Mouse (Mus musculus) Patski (cell line): ENCODE results near the gene Klf13. TPM values are rescaled to one million over a fixed set of nuclear protein-coding genes. Genes with fewer than 3 reads are reported as not detected.

Source experiments
- ATAC-seq: fragments of 100-300 bp; one replicate; pipeline ENCODE4 v1.8.0; 2021
- CTCF ChIA-PET: fragments of 350-600 bp; sonication (Branson Sonifier 250); formaldehyde crosslinking; loops from one replicate; lab custom pipeline; 2022; ENCODE audit warnings: inconsistent platforms; lab: Charles Lee
- POLR2A ChIA-PET: fragments of 350-600 bp; sonication (Branson Sonifier 250); formaldehyde crosslinking; loops from one replicate; lab custom pipeline; 2022; ENCODE audit warnings: antibody characterized with exemption, inconsistent platforms; lab: Charles Lee
- DNase-seq: peaks from one replicate; pipeline ENCODE4 v3.0.0-alpha.2; 2011; ENCODE audit warnings: low read depth, low spot score
- H3K27me3 ChIP-seq: fragments of 371-371 bp; one replicate; pipeline ENCODE4 v1.5.1; 2021
- CTCF ChIP-seq: fragments of 100-300 bp; IDR thresholded peaks from one replicate; pipeline ENCODE4 v1.5.1; 2021
- in situ Hi-C: fragments of 300-500 bp; cut with MboI; formaldehyde crosslinking; loops from 3 replicates; pipeline ENCODE4 v1.11.1; 2018; ENCODE audit warnings: low pct_unique_long_range_greater_than_20kb, mixed read lengths
- polyA plus RNA-seq: library from polyadenylated mRNA; unstranded; gene quantifications from one replicate; pipeline ENCODE4 v1.2.3, GENCODE M21; 2021

Klf13 gene
- polyA plus RNA-seq, 1 experiment from 2014 or later: 20.0 TPM

DNA sequence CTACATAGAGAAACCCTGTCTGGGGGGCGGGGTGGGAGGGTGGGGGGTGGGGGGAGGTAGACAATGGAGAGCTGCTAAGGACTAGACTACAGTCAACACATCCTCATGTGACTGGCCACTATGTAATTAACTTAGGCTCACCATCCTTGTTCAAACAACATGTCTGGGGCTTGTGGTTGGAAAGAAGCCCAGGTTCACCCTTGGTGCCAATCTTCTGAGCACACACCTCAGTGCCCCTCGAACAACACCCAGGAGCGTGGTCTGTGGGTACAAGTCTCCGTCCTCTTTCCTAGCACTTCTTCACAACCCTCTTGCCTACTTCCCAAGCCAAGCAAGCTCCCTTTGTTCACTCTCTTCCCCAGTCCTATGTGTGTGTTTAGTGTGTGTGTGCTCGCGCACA is 11.6 kb downstream of the Klf13 start:
- ATAC-seq: no peak
- ChIA-PET CTCF (interaction anchor here (0.8 kb wide), 1 partner anchor 11 kb away, joined by 3 read pairs; the partner anchor contains the start of gene E030018B13Rik), POLR2A (no interaction called here)
- no peaks in the 10 kb centered on the region for H3K27me3 ChIP-seq
- no peak for DNase-seq
- in situ Hi-C loops: loop anchor here (5.0 kb wide), 1 partner anchor 70 kb away; no protein-coding TSS in a partner anchor
- TF ChIP-seq CTCF: no peak

DNA sequence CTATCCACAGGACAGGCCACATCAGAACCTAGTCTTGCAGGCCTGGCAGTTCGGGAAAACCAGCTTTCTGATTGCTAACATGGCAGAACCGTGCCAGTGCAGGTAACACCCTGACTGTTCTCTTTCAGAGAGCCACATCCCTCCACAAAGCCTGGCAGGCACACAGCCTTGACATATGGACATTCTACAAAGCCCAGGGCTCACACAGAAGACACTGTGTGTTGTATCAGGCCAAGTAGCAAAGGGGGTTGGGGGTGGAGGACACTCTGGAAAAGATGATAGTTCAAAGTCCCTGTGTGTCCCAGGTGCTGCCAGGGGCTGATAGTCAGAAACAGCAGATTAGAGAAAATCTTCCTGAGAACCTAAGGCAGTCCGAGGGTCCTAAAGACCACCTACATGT is 12.2 kb downstream of the Klf13 start:
- DNase-seq (no peak), ATAC-seq (no peak)
- no peaks in the 10 kb centered on the region for H3K27me3 ChIP-seq
- POLR2A ChIA-PET: interaction anchor here (3.0 kb wide), 1 partner anchor 13 kb away, joined by 14 read pairs; no protein-coding TSS in a partner anchor
- TF ChIP-seq CTCF: no peak
- CTCF ChIA-PET: interaction anchor here (0.9 to 3.3 kb wide), 4 partner anchors 11 to 174 kb away, joined by 3 to 18 read pairs (median 8); partner anchors contain the start of gene E030018B13Rik
- in situ Hi-C loops: loop anchor here (5.0 kb wide), 1 partner anchor 69 kb away; no protein-coding TSS in a partner anchor

DNA sequence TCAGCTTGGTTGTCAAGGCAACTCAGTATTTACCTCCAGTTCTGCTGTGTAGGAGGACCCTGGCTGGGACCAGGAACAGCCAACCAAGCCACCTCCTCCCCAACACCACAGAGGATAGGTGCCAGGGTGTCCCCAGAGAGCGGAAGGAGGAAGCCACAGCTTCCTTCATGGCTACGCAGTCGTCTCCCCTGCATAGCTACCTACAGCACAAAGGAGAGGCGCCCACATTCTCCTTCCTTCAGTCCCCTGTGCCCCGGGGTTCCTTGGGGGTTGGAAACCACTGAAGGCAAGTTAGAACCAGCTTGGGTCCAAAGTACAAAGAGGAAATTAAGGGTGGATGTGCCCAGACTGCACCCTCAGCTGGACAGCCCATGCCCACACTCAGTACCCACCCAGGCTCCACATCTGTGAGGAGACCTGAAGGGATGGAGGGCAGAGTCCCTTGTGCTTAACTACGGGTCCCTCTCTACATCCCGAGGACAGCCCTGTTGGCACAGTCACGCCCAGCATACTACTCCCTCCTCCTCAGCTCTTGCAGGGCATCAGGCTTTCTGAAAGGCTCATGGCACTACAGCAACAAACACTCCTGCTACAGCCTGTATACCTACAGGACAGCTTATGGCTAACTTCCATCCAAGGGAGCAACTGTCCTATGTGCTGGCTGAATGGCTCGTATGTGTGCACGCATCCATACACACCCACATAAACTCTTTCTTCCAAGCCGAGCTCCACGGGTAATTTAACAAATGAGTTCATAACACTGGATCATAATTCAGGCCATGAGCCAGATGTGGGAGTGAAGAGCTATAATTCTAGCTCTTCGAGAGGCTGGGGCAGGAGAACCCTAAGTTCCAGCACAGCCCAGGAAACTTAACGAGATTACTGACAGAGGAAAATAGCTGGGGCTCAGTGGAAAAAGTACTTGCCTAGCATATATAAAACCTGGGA is 13.0 kb downstream of the Klf13 start:
- ATAC-seq (peak; percentile 85), DNase-seq (no peak)
- CTCF ChIA-PET: interaction anchor here (0.9 to 3.3 kb wide), 7 partner anchors 10 to 173 kb away, joined by 3 to 18 read pairs (median 4); partner anchors contain the start of gene E030018B13Rik
- POLR2A ChIA-PET: interaction anchor here (3.0 kb wide), 1 partner anchor 12 kb away, joined by 14 read pairs; no protein-coding TSS in a partner anchor
- in situ Hi-C loops: loop anchor here (5.0 kb wide), 1 partner anchor 68 kb away; no protein-coding TSS in a partner anchor
- TF ChIP-seq CTCF: no peak
- no peaks in the 10 kb centered on the region for H3K27me3 ChIP-seq

DNA sequence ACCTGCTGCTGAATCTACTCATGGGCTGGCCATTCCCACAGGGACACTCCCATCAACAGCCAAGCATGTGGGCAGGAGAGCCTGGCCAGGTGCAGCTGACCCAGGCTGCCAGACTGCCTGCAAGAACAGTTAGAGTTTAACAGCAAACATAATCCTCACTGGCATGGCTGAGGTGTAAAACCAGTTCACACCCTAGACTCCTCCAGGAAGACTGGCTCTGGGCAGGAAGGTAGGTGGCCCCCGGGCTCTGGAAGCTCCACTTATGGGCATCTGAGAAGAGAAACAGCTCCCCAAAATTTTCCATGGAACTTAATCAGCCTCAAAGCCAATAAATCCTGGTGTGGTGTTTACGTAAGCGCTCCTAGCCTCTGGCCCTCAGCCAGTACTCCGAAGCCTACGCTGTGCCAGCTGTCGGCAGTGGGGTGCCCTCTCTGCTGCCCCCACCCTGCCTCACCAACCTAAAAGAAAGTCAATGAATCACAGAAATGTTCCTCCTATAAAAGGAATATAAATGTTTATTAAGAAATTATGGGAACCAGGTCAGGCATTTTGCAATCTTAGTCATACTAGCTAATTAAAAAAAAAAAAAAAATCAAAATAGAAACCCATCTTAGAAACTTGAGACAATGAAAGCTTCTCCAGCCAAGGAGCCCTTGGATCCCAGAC is 13.8 kb downstream of the Klf13 start:
- in situ Hi-C loops: loop anchor here (5.0 kb wide), 1 partner anchor 68 kb away; no protein-coding TSS in a partner anchor
- H3K27me3 ChIP-seq: no peaks in the 10 kb centered on the region
- TF ChIP-seq CTCF: no peak
- ChIA-PET CTCF (interaction anchor here (0.9 to 3.3 kb wide), 6 partner anchors 9 to 173 kb away, joined by 3 to 18 read pairs (median 5); partner anchors contain the start of gene E030018B13Rik), POLR2A (interaction anchor here (1.4 to 3.0 kb wide), 3 partner anchors 11 to 12 kb away, joined by 4 to 14 read pairs (median 4); no protein-coding TSS in a partner anchor)
- ATAC-seq (peak; percentile 80), DNase-seq (peak; percentile 96)

DNA sequence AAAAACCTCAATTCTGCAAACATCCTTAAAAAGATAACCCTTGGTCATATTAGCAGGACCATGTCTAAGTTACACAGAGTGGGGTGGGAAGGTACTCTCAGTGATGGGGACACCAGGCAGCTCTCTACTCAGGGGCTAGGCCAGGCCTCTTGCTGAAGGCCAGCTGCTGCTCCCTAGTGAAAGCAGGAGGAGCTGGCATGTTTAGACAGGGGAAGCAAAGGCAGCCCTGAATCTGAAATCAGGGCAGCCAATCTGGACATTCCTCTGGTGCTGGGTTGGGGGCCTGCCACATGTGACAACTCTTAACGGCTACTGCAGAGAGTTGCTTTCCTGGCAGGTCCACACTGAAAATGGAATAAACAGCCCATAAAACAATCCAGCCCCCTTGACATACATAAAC is 14.6 kb downstream of the Klf13 start:
- no peak for TF ChIP-seq CTCF
- ChIA-PET POLR2A (interaction anchor here (1.4 to 3.0 kb wide), 3 partner anchors 11 to 13 kb away, joined by 4 to 14 read pairs (median 4); no protein-coding TSS in a partner anchor), CTCF (interaction anchor here (1.0 to 3.3 kb wide), 5 partner anchors 9 to 172 kb away, joined by 3 to 18 read pairs (median 3); partner anchors contain the start of gene E030018B13Rik)
- no peaks in the 10 kb centered on the region for H3K27me3 ChIP-seq
- DNase-seq: no peak
- in situ Hi-C loops: no loop called here
- no peak for ATAC-seq

DNA sequence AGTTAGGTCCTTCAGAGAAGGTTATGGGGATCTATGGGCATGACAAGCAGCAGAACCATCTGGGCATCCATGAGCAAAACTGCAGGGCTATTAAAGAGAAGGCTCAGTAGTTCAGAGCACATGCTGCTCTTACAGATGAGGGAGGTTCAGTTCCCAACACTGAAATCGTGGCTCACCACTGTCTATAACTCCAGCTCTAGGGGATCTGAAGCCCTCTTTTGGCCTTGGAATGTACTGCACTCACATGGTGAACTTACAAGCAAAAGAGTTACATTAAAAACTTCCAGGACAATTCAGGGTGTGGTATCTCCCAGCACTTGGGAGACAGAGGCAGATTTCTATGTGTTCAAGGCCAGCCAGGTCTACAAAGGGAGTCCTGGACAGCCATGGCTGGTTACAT is 15.7 kb downstream of the Klf13 start:
- ATAC-seq: no peak
- in situ Hi-C loops: no loop called here
- TF ChIP-seq CTCF: no peak
- no peak for DNase-seq
- CTCF ChIA-PET: interaction anchor here (1.5 kb wide), 1 partner anchor 11 kb away, joined by 3 read pairs; no protein-coding TSS in a partner anchor
- POLR2A ChIA-PET: interaction anchor here (1.6 kb wide), 1 partner anchor 14 kb away, joined by 4 read pairs; no protein-coding TSS in a partner anchor
- no peaks in the 10 kb centered on the region for H3K27me3 ChIP-seq

DNA sequence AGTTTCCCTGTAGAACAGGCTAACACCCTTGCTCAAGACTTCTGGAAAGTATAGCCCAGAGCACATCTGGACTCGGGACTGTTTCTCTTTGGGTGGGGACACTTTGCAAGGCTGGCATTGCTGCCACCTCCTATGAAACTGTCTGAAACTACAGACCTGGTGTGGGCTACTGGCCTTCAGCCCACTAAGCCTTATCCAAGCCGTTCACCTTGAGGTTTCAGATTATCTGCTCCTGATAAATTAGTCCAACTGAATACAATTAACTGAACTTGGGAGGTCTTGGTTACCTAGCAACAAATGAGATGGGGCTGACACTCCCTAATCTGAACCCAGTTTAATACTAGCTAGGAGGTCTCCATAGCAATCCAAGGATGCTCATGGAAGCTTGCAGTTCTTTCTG is 16.1 kb downstream of the Klf13 start:
- ChIA-PET POLR2A (no interaction called here), CTCF (interaction anchor here (1.5 kb wide), 1 partner anchor 10 kb away, joined by 3 read pairs; no protein-coding TSS in a partner anchor)
- TF ChIP-seq CTCF: no peak
- ATAC-seq (no peak), DNase-seq (no peak)
- in situ Hi-C loops: no loop called here
- H3K27me3 ChIP-seq: no peaks in the 10 kb centered on the region

DNA sequence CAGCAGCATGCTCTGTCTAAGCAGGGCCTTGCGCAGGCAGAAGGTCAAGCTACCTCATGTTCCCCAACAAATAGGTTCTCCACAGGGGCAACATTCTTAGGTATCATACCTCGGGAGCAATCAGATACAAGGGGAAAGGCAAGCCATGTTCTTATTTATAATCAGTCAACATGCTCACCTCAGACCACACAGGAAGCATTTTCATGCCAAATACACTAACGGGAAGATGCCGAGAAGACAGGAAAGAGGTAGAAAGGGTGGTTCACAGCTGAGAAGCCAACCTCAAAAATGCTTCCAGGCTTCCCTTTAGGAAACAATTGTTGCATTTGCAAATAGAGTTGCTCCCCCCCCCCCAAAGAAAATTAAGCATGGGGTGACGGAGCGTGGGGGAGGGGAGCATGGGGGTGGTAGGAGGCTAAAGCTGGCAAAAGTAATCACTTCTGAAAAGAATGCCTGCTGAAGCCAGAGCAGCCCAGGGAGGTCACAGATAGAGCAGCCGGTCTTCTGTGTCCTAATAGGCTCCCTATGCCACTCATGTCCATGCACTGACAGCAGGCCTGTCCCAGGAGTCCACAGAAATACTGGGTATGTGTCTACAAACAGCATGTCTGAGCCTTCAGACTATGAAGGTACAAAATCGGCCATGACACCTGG is 16.7 kb downstream of the Klf13 start:
- in situ Hi-C loops: no loop called here
- H3K27me3 ChIP-seq: no peaks in the 10 kb centered on the region
- no peak for ATAC-seq
- ChIA-PET POLR2A (interaction anchor here (1.3 kb wide), 1 partner anchor 16 kb away, joined by 3 read pairs; no protein-coding TSS in a partner anchor), CTCF (interaction anchor here (1.8 kb wide), 1 partner anchor 10 kb away, joined by 5 read pairs; no protein-coding TSS in a partner anchor)
- no peak for DNase-seq
- no peak for TF ChIP-seq CTCF
